Mouse (Mus musculus) 3134 (cell line): Measurements from ENCODE around the gene Rbm18.
"Not testable (repeated sequence)": the region's sequence is repeated elsewhere in the genome, so short reads cannot be mapped to it uniquely, and the experiment has no call there.

ENCODE experiments used
- DNase-seq: peaks from one replicate; pipeline ENCODE4 v3.0.0-alpha.2; 2011; ENCODE audit warnings: low spot score; ENCODE audit not compliant: insufficient read length; ENCODE audit errors: extremely low read depth

The Rbm18 gene

GRCm38 (mm10) chr2:36136300-36136941 lies at the start of gene Rbm18, which contains the start of gene Mrrf:
Gene Rbm18, minus strand, starts transcription at chr2:36136773.
Gene Mrrf, plus strand, starts transcription at chr2:36136389.
- peak; percentile 96 for DNase-seq

- DNase-seq = no peak
Observed at GRCm38 (mm10) chr2:36184876-36185275, 48.3 kb upstream of the Rbm18 start.

GRCm38 (mm10) chr2:36184192-36184591 lies 47.6 kb upstream of the Rbm18 start:
- no peak for DNase-seq

- no peak for DNase-seq
Observed at GRCm38 (mm10) chr2:36183278-36183677, 46.7 kb upstream of the Rbm18 start.

GRCm38 (mm10) chr2:36181587-36182368 lies 45.2 kb upstream of the Rbm18 start:
- not testable (repeated sequence) for DNase-seq

- DNase-seq = no peak
Observed at GRCm38 (mm10) chr2:36179487-36179886, 42.9 kb upstream of the Rbm18 start.

GRCm38 (mm10) chr2:36172574-36172973 lies 36.0 kb upstream of the Rbm18 start:
- DNase-seq = no peak

GRCm38 (mm10) chr2:36172136-36172535 lies 35.6 kb upstream of the Rbm18 start:
- DNase-seq = no peak

- DNase-seq = no peak
Observed at GRCm38 (mm10) chr2:36169176-36169575, 32.6 kb upstream of the Rbm18 start.

- no peak for DNase-seq
Observed at GRCm38 (mm10) chr2:36167990-36168618, 31.5 kb upstream of the Rbm18 start.

- no peak for DNase-seq
Observed at GRCm38 (mm10) chr2:36159336-36159735, 22.8 kb upstream of the Rbm18 start.

- no peak for DNase-seq
Observed at GRCm38 (mm10) chr2:36157461-36157860, 20.9 kb upstream of the Rbm18 start.

GRCm38 (mm10) chr2:36152401-36152800 lies 15.8 kb upstream of the Rbm18 start:
- not testable (repeated sequence) for DNase-seq

- no peak for DNase-seq
Observed at GRCm38 (mm10) chr2:36148876-36149365, 12.3 kb upstream of the Rbm18 start.

GRCm38 (mm10) chr2:36139096-36139495 lies 2.5 kb upstream of the Rbm18 start:
- no peak for DNase-seq

GRCm38 (mm10) chr2:36135887-36136286 lies 686 bp downstream of the Rbm18 start:
- no peak for DNase-seq

- DNase-seq = no peak
Observed at GRCm38 (mm10) chr2:36129051-36129450, 7.5 kb downstream of the Rbm18 start.

GRCm38 (mm10) chr2:36127973-36128372 lies 8.6 kb downstream of the Rbm18 start:
- DNase-seq = no peak

GRCm38 (mm10) chr2:36126795-36127429 lies 9.7 kb downstream of the Rbm18 start:
- no peak for DNase-seq

GRCm38 (mm10) chr2:36112632-36113031 lies 23.9 kb downstream of the Rbm18 start:
- DNase-seq = no peak

- DNase-seq = no peak
Observed at GRCm38 (mm10) chr2:36108615-36109014, 28.0 kb downstream of the Rbm18 start.
